18 mouse cellular contexts compared by ENCODE assay signal in the genomic region with DNA sequence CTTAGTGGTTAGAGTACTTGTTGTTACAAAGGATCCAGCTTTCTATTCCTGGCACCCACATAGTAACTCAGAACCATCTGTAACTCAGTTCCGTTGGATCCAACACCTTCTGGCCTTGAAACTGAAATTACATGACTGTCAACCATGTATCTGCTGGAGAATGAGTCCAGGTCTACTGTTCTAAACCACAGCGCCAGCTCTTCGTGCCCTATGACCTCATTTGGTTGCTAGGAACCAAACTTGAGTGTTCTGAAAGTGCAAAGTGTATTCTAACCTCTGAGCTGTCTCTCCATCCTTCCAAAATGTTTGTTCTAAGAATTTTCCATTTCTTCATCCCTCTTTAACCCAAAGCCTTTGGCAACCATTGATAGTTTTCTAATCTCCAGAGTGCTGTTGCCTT. TPM values are rescaled to one million over a fixed set of nuclear protein-coding genes. Genes with fewer than 3 reads are reported as not detected.
DNase-seq lines count a peak whose midpoint lies in the region; ATAC-seq and TF ChIP-seq lines count a peak whose summit lies in the region.
"Had no signal": no experiment of that assay in that cellular context is flagged by ENCODE, and none has a peak within 500 bp of the region (broad histone marks: within the 10 kb centered on the region; RNA-seq: fewer than 3 reads in every experiment).

No protein-coding gene starts in this region.

- WGBS in kidney, embryonic 16.5 days, result 90% methylated on average over 3 of the region's 3 CpGs
- 19% methylated on average over 3 of the region's 3 CpGs for WGBS in liver, adult 2 months
- 98% methylated on average over 3 of the region's 3 CpGs for WGBS in neural tube, embryonic 15.5 days

- H3K4me3 ChIP-seq in kidney, embryonic 16.5 days (ENCODE audit: low read length), result no peak overlapping the region
- H3K4me3 ChIP-seq in liver, adult 2 months (ENCODE audit: insufficient read depth, low read depth, low read length), result no peak overlapping the region
- no peak overlapping the region for H3K4me3 ChIP-seq in neural tube, embryonic 15.5 days (replicated peaks)
- H3K4me3 ChIP-seq: embryonic facial prominence, embryonic 10.5 days; embryonic facial prominence, embryonic 12.5 days; forebrain, embryonic 13.5 days; forebrain, embryonic 15.5 days had no signal

- peak; percentile 13 for DNase-seq in kidney, adult 9 months
- peak; percentile 72 for DNase-seq in liver, adult 2 months (ENCODE audit: extremely low read depth, low read depth, low spot score)
- no peak for DNase-seq in liver
- DNase-seq in brain, adult 2 months (ENCODE audit: low read depth, low spot score), result peak; percentile 25
- DNase-seq: adrenal gland, adult 2 months; adrenal gland, postnatal 10 days; adrenal gland, postnatal 25 days; cerebellum, adult 11-12 months; cerebellum, adult 2 months; cerebellum, adult 9-10 months; cerebellum, postnatal 10 days; cerebellum, postnatal 25 days had no signal

- H3K9me3 ChIP-seq in kidney, embryonic 16.5 days (ENCODE audit: low read length), result no peaks in the 10 kb centered on the region
- no peaks in the 10 kb centered on the region for H3K9me3 ChIP-seq in neural tube, embryonic 15.5 days (replicated peaks)
- H3K9me3 ChIP-seq: embryonic facial prominence, embryonic 10.5 days; embryonic facial prominence, embryonic 12.5 days; forebrain, embryonic 13.5 days; forebrain, embryonic 15.5 days had no signal

- no peak overlapping the region for H3K4me2 ChIP-seq in kidney, embryonic 16.5 days (replicated peaks; ENCODE audit: low read depth, low read length)
- no peak overlapping the region for H3K4me2 ChIP-seq in neural tube, embryonic 15.5 days
- H3K4me2 ChIP-seq: embryonic facial prominence, embryonic 12.5 days; forebrain, embryonic 13.5 days; forebrain, embryonic 15.5 days had no signal

- TF ChIP-seq POLR2A in liver, adult 2 months (IDR thresholded peaks at IDR 0.05; ENCODE audit: extremely low read depth, insufficient read depth, low read length), result no peak

- TF ChIP-seq CTCF in liver, adult 2 months (IDR thresholded peaks at IDR 0.05; ENCODE audit: low read depth, low read length), result no peak

- H3K27me3 ChIP-seq in kidney, embryonic 16.5 days (ENCODE audit: insufficient read depth, low read length), result no peaks in the 10 kb centered on the region
- no peaks in the 10 kb centered on the region for H3K27me3 ChIP-seq in liver, adult 2 months (ENCODE audit: control insufficient read depth, insufficient read depth, low read length)
- H3K27me3 ChIP-seq in neural tube, embryonic 15.5 days (replicated peaks), result no peaks in the 10 kb centered on the region
- H3K27me3 ChIP-seq: embryonic facial prominence, embryonic 12.5 days; forebrain, embryonic 13.5 days; forebrain, embryonic 15.5 days had no signal

- no peak overlapping the region for H3K9ac ChIP-seq in kidney, embryonic 16.5 days (replicated peaks; ENCODE audit: low read length)
- no peak overlapping the region for H3K9ac ChIP-seq in liver, adult 2 months (ENCODE audit: low read depth, low read length)
- H3K9ac ChIP-seq in neural tube, embryonic 15.5 days (replicated peaks), result no peak overlapping the region
- H3K9ac ChIP-seq: embryonic facial prominence, embryonic 12.5 days; forebrain, embryonic 13.5 days; forebrain, embryonic 15.5 days had no signal

- no peak overlapping the region for H3K27ac ChIP-seq in kidney, embryonic 16.5 days (ENCODE audit: low read length)
- peak overlapping the region; percentile 31 for H3K27ac ChIP-seq in liver, adult 2 months (replicated peaks; ENCODE audit: insufficient read depth, low read depth, low read length)
- no peak overlapping the region for H3K27ac ChIP-seq in neural tube, embryonic 15.5 days (replicated peaks)
- H3K27ac ChIP-seq: embryonic facial prominence, embryonic 10.5 days; embryonic facial prominence, embryonic 12.5 days; forebrain, embryonic 13.5 days; forebrain, embryonic 15.5 days had no signal

- peaks cover 65% of the 10 kb centered on the region for H3K36me3 ChIP-seq in kidney, embryonic 16.5 days (ENCODE audit: insufficient read depth, low read length)
- H3K36me3 ChIP-seq in liver, adult 2 months (ENCODE audit: control insufficient read depth, insufficient read depth, low read length), result peaks cover 64% of the 10 kb centered on the region
- H3K36me3 ChIP-seq in neural tube, embryonic 15.5 days, result peaks cover 80% of the 10 kb centered on the region

- no peak for ATAC-seq in kidney, embryonic 16.5 days (ENCODE audit: low FRiP score, low TSS enrichment)
- no peak for ATAC-seq in neural tube, embryonic 15.5 days (ENCODE audit: low FRiP score)
- ATAC-seq: forebrain, embryonic 13.5 days; forebrain, embryonic 15.5 days had no signal

- H3K4me1 ChIP-seq in kidney, embryonic 16.5 days (ENCODE audit: insufficient read depth, low read length), result no peaks in the 10 kb centered on the region
- H3K4me1 ChIP-seq in liver, adult 2 months (ENCODE audit: control insufficient read depth, insufficient read depth, low read length), result peaks cover 11% of the 10 kb centered on the region
- no peaks in the 10 kb centered on the region for H3K4me1 ChIP-seq in neural tube, embryonic 15.5 days
- H3K4me1 ChIP-seq: embryonic facial prominence, embryonic 10.5 days; embryonic facial prominence, embryonic 12.5 days; forebrain, embryonic 13.5 days; forebrain, embryonic 15.5 days had no signal

- no peaks in the 10 kb centered on the region; the same call in 1 of the 2 replicates for H3K79me2 ChIP-seq in liver, adult 2 months (ENCODE audit: control insufficient read depth, insufficient read depth, low read length)

RNA-seq across cellular contexts. Expression of a gene that starts 14.1 kb away (rescaled TPM):
- 188 and 198 TPM in 2 replicates for polyA plus RNA-seq in kidney, embryonic 16.5 days (2015; fragmentation: Nextera tagmentation; extraction: Ambion mirVana)
- 33.6 and 39.3 TPM in 2 replicates for total RNA-seq in liver, adult 2 months (2014; rRNA removed)
- polyA plus RNA-seq in liver, adult 2 months (2012; rRNA removed), result 62.5 and 72.8 TPM in 2 replicates
- polyA plus RNA-seq in neural tube, embryonic 15.5 days (2015; fragmentation: Nextera tagmentation; extraction: Ambion mirVana), result 105 and 130 TPM in 2 replicates

RNA-seq across cellular contexts. Expression of a gene that starts 21.2 kb away (rescaled TPM):
- 47.6 and 48.6 TPM in 2 replicates for polyA plus RNA-seq in kidney, embryonic 16.5 days (2015; fragmentation: Nextera tagmentation; extraction: Ambion mirVana)
- 12.0 and 13.4 TPM in 2 replicates for total RNA-seq in liver, adult 2 months (2014; rRNA removed)
- 29.0 and 31.3 TPM in 2 replicates for polyA plus RNA-seq in liver, adult 2 months (2012; rRNA removed)
- polyA plus RNA-seq in neural tube, embryonic 15.5 days (2015; fragmentation: Nextera tagmentation; extraction: Ambion mirVana), result 75.0 and 78.2 TPM in 2 replicates

RNA-seq across cellular contexts. Expression of a gene that starts 23.7 kb away (rescaled TPM):
- polyA plus RNA-seq in kidney, embryonic 16.5 days (2015; fragmentation: Nextera tagmentation; extraction: Ambion mirVana), result 200 TPM in 2 replicates
- 32.8 and 35.2 TPM in 2 replicates for total RNA-seq in liver, adult 2 months (2014; rRNA removed)
- polyA plus RNA-seq in liver, adult 2 months (2012; rRNA removed), result 104 and 130 TPM in 2 replicates
- polyA plus RNA-seq in neural tube, embryonic 15.5 days (2015; fragmentation: Nextera tagmentation; extraction: Ambion mirVana), result 279 and 285 TPM in 2 replicates

RNA-seq across cellular contexts. Expression of a gene that starts 29.4 kb away (rescaled TPM):
- 129 and 135 TPM in 2 replicates for polyA plus RNA-seq in kidney, embryonic 16.5 days (2015; fragmentation: Nextera tagmentation; extraction: Ambion mirVana)
- 43.0 and 52.7 TPM in 2 replicates for total RNA-seq in liver, adult 2 months (2014; rRNA removed)
- 50.7 and 54.9 TPM in 2 replicates for polyA plus RNA-seq in liver, adult 2 months (2012; rRNA removed)
- polyA plus RNA-seq in neural tube, embryonic 15.5 days (2015; fragmentation: Nextera tagmentation; extraction: Ambion mirVana), result 111 and 114 TPM in 2 replicates

RNA-seq across cellular contexts. Expression of a gene that starts 32.6 kb away (rescaled TPM):
- polyA plus RNA-seq in kidney, embryonic 16.5 days (2015; fragmentation: Nextera tagmentation; extraction: Ambion mirVana), result 148 and 150 TPM in 2 replicates
- total RNA-seq in liver, adult 2 months (2014; rRNA removed), result 6.4 and 8.1 TPM in 2 replicates
- 8.4 and 14.8 TPM in 2 replicates for polyA plus RNA-seq in liver, adult 2 months (2012; rRNA removed)
- 247 and 279 TPM in 2 replicates for polyA plus RNA-seq in neural tube, embryonic 15.5 days (2015; fragmentation: Nextera tagmentation; extraction: Ambion mirVana)
